Mouse (Mus musculus): ENCODE results near the gene Rpl23a.
A peak's percentile ranks its signal among the peaks of the same experiment; 100 is the strongest.

Rpl23a gene

GRCm38 (mm10) chr11:78166161-78166560, 17.2 kb downstream of the Rpl23a start:
- DNase-seq = no peak

- DNase-seq = peak; percentile 51
Observed at GRCm38 (mm10) chr11:78165761-78166109, 17.6 kb downstream of the Rpl23a start.

GRCm38 (mm10) chr11:78164924-78165760, 18.2 kb downstream of the Rpl23a start, which contains the start of gene Traf4:
Traf4 (minus strand) TSS chr11:78165589.
- DNase-seq = peak; percentile 70

- no peak for DNase-seq
Observed at GRCm38 (mm10) chr11:78164604-78164923, 18.8 kb downstream of the Rpl23a start.

GRCm38 (mm10) chr11:78163681-78164603, 19.4 kb downstream of the Rpl23a start:
- no peak for DNase-seq

- no peak for DNase-seq
Observed at GRCm38 (mm10) chr11:78163045-78163444, 20.3 kb downstream of the Rpl23a start.

- DNase-seq = no peak
Observed at GRCm38 (mm10) chr11:78162504-78162903, 20.9 kb downstream of the Rpl23a start.

GRCm38 (mm10) chr11:78161968-78162367, 21.4 kb downstream of the Rpl23a start:
- no peak for DNase-seq

- DNase-seq = no peak
Observed at GRCm38 (mm10) chr11:78161169-78161568, 22.2 kb downstream of the Rpl23a start.

- DNase-seq = no peak
Observed at GRCm38 (mm10) chr11:78160675-78161074, 22.7 kb downstream of the Rpl23a start.

- DNase-seq = no peak
Observed at GRCm38 (mm10) chr11:78160171-78160570, 23.2 kb downstream of the Rpl23a start.

GRCm38 (mm10) chr11:78159557-78159956, 23.8 kb downstream of the Rpl23a start:
- DNase-seq = no peak

GRCm38 (mm10) chr11:78159096-78159495, 24.3 kb downstream of the Rpl23a start:
- DNase-seq = peak; percentile 82

- DNase-seq = no peak
Observed at GRCm38 (mm10) chr11:78156156-78156699, 27.2 kb downstream of the Rpl23a start.

- no peak for DNase-seq
Observed at GRCm38 (mm10) chr11:78155674-78156073, 27.7 kb downstream of the Rpl23a start.

GRCm38 (mm10) chr11:78153778-78154177, 29.6 kb downstream of the Rpl23a start:
- DNase-seq = no peak

GRCm38 (mm10) chr11:78152299-78153231, 30.8 kb downstream of the Rpl23a start:
- peak; percentile 79 for DNase-seq

GRCm38 (mm10) chr11:78151161-78151560, 32.2 kb downstream of the Rpl23a start:
- DNase-seq = no peak

- no peak for DNase-seq
Observed at GRCm38 (mm10) chr11:78146707-78147543, 36.5 kb downstream of the Rpl23a start.

GRCm38 (mm10) chr11:78146168-78146567, 37.2 kb downstream of the Rpl23a start:
- no peak for DNase-seq

GRCm38 (mm10) chr11:78143520-78143919, 39.9 kb downstream of the Rpl23a start:
- no peak for DNase-seq
